Mouse (Mus musculus): Measurements from ENCODE around the gene Ttc1.
A peak's percentile ranks its signal among the peaks of the same experiment; 100 is the strongest.

The Ttc1 gene

GRCm38 (mm10) chr11:43747233-43748226 is at the start of gene Ttc1:
Ttc1 (minus strand) TSS chr11:43748008.
- peak; percentile 95 for DNase-seq (ENCODE audit: low spot score)

DNA sequence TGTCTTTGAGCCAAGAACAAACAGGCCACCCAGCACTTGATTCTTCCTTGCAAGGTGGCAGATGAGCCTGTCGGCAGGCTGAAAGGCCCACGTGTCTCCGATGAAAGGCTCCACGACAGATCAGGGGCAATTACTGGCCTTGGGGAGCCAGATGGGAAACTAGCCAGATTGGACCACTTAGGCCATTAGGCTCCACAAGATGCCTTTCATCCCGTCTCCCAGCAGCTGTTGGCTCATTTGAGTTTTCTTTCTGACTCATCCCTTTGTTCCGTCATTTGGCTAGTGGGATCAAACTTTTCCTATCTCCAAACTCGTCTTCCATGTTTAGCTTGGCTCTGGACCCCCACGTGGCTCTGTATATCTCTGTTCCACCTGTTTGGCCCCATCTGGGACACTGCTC is 48.2 kb upstream of the Ttc1 start:
- no peak for DNase-seq (ENCODE audit: low spot score)

DNA sequence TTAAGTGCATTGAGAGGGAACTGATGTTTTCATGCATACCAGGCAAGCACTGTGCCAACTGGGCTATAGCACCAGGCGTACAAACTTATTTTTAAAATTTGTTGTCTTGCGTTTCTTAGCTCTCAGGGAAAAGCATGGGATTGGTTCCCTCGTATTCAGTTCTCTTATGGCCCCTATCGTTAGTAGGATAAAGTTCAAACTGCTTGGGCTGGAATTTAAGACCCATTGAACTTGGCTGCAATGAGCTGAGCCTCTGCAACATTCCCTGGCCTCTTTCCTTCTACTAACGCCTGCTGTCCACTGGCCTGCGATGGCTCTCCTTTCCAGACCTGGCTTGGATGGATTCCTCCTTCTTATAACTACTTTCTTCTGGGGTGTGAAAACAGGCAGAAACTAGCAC is 42.6 kb upstream of the Ttc1 start:
- DNase-seq (ENCODE audit: low spot score) = no peak

GRCm38 (mm10) chr11:43783772-43784171 is 36.0 kb upstream of the Ttc1 start:
- DNase-seq (ENCODE audit: low spot score) = peak; percentile 32

GRCm38 (mm10) chr11:43783106-43783505 is 35.3 kb upstream of the Ttc1 start:
- no peak for DNase-seq (ENCODE audit: low spot score)

GRCm38 (mm10) chr11:43779551-43779950 is 31.7 kb upstream of the Ttc1 start:
- DNase-seq (ENCODE audit: low spot score) = no peak

GRCm38 (mm10) chr11:43776324-43776694 is 28.5 kb upstream of the Ttc1 start:
- no peak for DNase-seq (ENCODE audit: low spot score)

DNA sequence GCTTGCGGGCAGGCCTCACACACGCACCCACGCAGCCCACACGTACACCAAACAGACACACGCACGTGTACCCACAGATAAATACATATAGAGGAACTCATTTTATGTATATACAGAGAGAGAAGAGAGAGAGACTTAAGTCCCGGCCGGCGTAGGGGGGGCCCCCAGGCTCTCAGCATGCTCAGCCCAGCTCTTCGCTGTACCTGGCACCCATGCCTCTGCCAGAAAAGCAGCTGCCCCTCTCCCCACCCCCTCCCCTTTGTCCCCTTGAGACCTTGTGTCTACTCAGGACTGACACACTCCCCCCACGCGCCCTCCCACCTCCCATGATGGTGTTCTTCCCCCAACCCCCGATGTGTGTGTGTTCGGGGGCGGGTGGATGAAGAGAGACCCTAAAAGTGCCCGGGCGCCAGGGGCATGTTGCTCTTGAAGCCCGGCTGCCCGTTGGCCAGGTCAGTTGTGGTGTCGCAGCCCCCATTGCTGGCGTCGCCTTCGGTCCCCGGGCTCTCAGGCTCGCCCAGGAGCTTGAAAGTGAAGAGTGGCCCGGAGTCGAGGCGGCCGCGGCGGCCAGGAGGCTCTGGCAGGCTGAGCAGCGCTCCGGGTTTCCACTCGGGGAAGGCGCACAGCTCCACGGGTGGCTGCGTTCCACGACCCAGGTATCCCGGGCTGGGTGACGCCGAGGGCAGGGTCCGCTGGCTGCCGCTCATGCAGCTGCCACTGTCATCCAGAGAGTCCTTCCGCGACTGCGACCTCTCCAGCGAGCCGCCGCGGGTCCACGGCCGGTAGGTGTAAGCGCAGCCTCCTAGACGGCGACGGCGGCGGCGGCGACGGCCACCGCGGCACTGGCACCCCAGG is 27.9 kb upstream of the Ttc1 start:
- peak; percentile 19 for DNase-seq (ENCODE audit: low spot score)

GRCm38 (mm10) chr11:43773725-43774124 is 25.9 kb upstream of the Ttc1 start:
- DNase-seq (ENCODE audit: low spot score) = peak; percentile 37

DNA sequence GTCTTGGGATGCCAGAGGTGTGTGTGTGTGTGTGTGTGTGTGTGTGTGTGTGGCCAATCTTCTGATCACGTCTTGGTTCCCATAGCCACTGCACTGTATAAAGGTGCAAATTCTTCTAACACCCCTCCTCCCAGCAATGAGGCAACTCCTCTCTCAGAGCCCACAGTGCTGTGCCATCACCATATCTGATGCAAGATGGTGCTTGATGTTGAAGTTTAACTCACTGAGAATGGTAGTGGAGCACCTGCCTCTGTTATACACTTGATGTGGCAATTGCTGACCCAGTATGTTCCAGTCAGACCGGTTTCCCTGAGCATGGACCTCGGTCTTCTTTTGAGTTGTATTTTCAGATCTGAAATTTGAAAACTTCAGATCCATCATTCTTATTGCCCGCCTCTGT is 22.3 kb upstream of the Ttc1 start:
- no peak for DNase-seq (ENCODE audit: low spot score)

- DNase-seq (ENCODE audit: low spot score) = no peak
These were observed 19.9 kb upstream of the Ttc1 start for GRCm38 (mm10) chr11:43767749-43768148.

DNA sequence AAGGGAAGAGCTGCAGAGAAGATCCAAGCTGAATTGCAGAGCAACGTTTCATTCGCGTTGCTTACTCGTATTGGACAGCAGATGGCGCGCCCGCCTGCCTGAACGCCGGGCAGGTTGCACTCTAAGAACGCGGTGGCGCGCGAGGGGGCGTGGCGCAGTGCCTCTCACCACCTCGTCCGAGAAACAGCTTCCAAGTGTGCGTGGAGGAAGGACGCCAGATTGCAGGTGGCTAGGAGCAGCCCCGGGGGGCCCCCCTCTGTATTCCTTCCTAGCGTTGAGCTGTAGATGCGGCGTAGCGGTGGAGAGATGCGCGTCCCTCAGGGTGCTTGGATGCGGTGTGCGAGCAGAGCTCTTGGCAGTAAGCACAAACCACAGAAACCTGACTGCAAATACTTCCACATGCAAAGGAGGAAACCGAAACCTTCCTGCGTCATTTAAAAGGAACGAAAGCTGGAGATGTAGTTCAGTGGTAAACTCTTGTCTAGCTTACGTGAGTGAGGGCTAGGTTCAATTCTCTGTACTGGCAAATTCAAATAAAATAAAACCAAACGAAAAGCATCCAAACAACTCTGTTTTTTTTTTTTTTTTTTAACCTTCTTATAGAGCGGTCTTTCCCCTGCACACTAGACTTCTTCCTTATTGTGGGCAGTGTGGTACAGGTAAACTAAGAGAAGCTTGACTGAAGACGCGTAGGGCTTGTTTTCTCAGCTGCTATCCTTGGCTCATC is 19.3 kb upstream of the Ttc1 start:
- peak; percentile 66 for DNase-seq (ENCODE audit: low spot score)

GRCm38 (mm10) chr11:43758436-43758835 is 10.6 kb upstream of the Ttc1 start:
- DNase-seq (ENCODE audit: low spot score) = no peak

- DNase-seq (ENCODE audit: low spot score) = no peak
These were observed 7.6 kb upstream of the Ttc1 start for GRCm38 (mm10) chr11:43755411-43755810.

DNA sequence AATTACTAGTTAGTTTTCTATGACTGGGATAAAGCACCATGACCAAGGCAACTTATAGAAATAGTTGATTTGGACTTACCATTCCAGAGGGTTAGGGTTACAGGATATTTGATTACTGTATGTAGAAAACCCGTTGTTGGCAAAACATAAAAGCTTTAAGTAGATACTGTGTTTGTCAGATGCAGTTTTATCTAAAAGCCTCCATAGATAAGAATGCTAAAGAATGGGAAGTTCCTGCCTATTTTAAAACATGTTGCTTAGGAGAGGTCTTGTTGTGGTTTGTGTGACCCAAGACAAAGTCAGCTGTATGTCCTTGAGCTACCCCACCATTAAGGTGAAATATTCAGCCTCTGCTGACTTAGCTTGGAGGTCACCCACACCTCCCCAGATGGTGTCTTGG is 6.8 kb upstream of the Ttc1 start:
- DNase-seq (ENCODE audit: low spot score) = no peak

- no peak for DNase-seq (ENCODE audit: low spot score)
These were observed 3.7 kb upstream of the Ttc1 start for GRCm38 (mm10) chr11:43751542-43751941.

GRCm38 (mm10) chr11:43728737-43729301 is 19.0 kb downstream of the Ttc1 start:
- no peak for DNase-seq (ENCODE audit: low spot score)

DNA sequence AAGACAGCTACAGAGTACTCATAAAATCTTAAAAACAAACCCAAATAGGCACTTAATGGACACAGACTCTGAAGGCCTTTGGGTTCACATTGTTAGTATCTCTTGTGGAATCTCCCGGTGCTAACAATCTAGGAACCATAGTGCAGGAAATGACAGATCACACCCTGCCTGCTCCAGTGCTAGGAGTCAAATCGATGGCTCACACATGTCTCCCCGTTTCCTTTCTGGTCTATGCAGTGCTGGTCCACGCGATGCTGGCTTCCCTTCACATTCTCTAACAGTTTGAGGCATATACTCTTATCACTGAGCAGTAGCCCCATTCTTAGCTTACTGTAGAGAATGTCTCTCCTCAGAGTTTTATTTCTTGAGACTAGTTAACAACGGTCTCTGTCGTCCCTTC is 20.0 kb downstream of the Ttc1 start:
- DNase-seq (ENCODE audit: low spot score) = no peak

GRCm38 (mm10) chr11:43723411-43723810 is 24.4 kb downstream of the Ttc1 start:
- DNase-seq (ENCODE audit: low spot score) = no peak

GRCm38 (mm10) chr11:43712178-43712577 is 35.6 kb downstream of the Ttc1 start:
- no peak for DNase-seq (ENCODE audit: low spot score)

GRCm38 (mm10) chr11:43708409-43708808 is 39.4 kb downstream of the Ttc1 start:
- no peak for DNase-seq (ENCODE audit: low spot score)

DNA sequence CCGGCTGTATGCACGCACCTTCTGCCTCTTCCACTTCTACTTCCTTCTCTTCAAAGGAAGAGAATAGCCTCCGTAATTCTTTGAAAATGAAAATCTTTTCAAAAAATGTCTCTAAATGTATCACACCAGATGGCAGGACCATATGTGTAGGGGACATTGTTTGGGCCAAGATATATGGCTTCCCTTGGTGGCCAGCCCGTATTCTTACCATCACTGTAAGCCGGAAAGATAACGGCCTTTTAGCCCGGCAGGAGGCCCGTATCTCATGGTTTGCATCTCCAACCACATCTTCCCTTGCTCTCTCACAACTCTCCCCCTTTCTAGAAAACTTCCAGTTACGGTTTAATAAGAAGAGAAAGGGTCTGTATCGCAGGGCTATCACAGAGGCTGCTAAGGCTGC is 42.1 kb downstream of the Ttc1 start:
- DNase-seq (ENCODE audit: low spot score) = no peak

Data from yolk sac, embryonic 10.5 days (tissue).